Mouse (Mus musculus) cerebellum, postnatal 4 days (tissue): Measurements from ENCODE around the gene Olfr557.
A peak's percentile ranks its signal among the peaks of the same experiment; 100 is the strongest.

ENCODE experiments used
- DNase-seq, 2 experiments: peaks; one replicate each; pipeline ENCODE4 v3.0.0; 2022; ENCODE audit warnings: low spot score in 2 of 2, mixed read lengths in 1 of 2

The Olfr557 gene

DNA sequence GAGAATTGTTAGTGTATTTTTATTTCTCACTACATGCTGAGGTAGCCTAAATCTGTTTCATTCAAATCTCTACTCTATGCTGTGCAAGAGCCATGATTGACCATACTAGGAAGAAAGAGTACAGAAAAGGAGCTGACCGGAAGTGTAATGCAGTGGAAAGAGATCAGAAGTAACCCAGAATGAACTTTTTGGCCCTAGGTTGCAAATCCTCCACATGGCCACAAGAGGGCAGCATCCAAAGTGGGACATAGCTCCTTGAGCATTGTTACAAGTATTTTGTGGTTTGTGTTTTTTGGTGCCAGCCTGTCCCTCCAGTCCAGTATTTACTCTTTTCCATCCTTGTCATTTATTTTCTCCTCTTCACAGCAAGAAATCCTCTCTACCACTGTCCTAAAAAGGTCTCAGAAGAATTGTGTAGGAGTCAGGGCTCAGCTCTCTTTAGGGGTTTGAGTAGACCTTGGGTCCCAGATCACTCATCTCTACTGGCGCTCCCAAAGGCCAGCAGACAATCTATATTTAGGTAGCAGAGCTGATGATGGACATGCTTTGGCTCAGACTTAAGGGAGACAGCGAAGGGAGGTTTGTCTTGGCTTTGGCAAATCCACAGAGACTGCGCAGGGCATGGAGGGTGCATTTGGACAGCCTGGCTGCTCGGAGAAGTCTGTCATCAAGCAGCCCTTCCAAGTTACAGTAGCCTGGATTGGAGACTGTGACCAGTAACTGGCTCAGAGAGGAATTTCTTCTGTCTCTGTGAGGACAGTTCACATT is at the start of gene Olfr557:
Gene Olfr557 (plus strand): TSS at position 553 of the 768 bp plus-strand sequence.
- peak in 1 of 2 experiments; percentile 12 for DNase-seq

DNA sequence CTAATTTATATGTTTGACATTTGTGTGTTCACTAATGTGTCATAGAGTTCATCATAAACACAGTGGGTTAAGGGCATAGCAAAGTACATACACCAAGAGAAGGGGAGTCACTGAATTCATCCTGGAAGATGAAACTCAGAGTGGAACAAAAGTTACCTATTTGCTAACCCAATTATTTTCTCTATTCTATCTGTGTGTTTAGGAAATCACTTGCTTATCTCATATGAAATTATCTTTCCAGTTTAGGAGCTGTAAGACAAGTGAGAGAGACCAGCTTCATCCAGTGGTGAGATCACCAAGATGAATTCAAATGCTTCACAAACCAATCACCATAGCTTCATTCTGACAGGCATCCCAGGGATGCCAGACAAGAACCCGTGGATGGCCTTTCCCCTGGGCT is 37.2 kb upstream of the Olfr557 start, which contains the start of gene Olfr555:
Gene Olfr555 (plus strand): TSS at position 301 of the 400 bp plus-strand sequence.
- DNase-seq: no peak

DNA sequence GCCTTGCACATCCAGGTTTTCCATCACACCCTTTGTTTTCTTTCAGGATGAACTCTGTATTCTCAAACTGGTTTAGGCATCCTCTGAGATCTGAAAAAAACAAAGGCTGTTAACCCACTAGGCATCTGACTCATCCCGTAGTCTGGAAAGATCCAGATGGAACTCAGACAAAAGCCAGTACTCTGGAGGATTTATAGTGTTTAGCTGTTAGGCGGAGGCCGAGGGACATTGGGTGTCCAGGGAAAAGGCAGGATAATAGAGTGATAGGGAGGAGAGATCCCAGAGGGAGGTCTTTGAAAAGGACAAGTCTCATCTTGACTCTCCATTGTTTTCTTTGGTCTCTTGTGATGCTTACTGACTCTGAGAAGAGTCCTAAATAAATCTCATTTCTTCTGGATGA is 31.1 kb upstream of the Olfr557 start, which contains the start of gene Olfr556:
Gene Olfr556 (plus strand): TSS at position 301 of the 400 bp plus-strand sequence.
- no peak for DNase-seq

DNA sequence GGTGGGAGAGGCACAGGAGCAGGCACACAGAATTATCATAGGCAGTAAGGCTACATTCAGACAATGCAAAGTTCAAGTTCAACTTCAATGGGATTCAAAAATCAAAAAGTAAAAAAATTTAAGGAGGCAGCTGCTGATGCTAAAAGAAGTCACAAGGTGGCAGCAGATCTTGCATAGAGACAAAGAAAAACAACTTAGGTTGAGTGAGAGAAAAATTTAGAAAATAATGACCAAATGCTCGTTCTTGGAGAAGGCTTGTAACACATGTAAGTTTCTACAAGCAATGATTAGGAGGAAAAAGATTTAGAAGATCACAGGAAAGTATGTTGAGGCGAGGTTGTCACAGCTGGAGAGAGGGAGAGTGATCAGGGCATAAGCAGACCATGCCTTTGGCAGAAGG is 30.3 kb upstream of the Olfr557 start:
- DNase-seq: no peak

DNA sequence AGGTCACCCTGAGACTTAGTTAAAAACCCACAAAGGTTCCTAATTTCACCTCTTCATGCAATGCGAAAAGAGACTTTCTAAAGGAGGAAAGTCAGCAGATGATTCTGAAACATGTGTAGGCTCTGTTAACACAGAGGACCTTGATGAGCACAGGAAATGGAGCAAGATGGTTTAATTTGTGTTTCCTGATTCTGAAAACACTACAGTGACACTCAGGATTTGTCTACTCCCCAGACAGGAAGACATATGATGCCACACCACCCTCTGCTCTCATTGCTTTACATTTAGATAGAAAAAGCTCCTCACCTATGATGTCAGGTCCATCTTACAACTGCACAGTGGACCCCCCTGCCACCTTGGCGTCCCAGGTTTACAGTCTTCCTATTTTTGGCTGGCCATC is 19.5 kb upstream of the Olfr557 start:
- DNase-seq: no peak

DNA sequence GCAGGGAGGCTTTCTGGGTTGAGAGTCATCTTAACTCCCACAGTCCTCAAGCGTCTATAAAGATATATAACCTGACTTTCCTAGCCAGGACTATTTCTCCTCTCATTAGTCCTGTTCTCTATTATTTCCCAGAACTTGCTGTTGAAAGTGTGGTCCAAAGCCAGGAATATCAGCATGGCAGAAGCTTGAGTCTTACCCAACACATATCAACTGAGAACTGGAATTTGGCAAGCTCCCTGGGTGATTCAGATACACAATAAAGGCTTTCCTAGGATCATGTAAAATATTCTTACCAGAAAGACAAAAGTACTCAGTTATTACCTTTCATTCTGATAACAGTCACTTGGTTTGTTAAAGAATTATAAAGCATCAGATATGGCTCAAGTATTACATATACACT is 13.8 kb upstream of the Olfr557 start:
- no peak for DNase-seq

DNA sequence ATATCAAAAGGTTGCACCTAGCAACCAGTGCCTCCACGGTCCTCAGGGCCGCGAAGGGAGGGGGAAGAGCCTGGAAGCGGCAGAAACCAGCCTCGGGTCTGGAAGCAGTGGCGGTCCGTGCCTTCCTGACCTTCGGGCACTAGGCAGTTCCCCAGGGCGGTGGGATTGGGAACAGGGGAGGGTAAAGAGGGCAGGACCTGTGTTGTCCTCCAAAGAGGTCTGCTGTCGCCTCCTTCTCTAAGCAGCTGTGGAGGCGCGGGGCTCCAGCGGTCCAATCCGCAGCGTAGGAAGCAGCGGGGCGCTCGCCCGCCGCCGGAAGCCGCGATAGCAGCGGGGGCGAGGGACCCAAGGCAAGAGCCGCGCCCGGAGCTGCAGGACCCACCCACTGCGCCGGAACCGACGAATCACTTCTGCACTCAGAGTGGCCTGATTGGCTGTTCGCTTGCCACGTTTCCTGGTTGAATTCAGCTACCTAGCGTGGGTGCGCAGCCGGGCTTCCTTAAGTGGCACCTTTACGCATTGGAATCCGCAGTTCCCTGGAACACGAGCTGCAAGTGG is 8.7 kb upstream of the Olfr557 start, which contains the start of gene Trim68:
Gene Trim68 (minus strand): TSS at position 384 of the 558 bp plus-strand sequence.
- peak; percentile 61 to 74 for DNase-seq

DNA sequence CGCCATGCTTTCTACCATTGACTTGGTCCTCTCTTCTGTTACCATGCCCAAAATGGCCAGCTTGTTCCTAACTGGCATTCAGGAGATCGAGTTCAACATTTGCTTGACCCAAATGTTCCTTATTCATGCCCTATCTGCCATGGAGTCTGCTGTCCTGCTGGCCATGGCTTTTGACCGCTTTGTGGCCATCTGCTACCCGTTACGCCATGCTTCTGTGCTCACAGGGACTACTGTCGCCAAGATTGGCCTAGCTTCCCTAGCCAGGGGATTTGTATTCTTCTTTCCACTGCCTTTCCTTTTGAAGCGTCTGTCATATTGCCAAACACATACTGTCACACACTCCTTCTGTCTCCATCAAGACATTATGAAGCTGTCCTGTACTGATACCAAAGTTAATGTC is 2.8 kb downstream of the Olfr557 start:
- no peak for DNase-seq

DNA sequence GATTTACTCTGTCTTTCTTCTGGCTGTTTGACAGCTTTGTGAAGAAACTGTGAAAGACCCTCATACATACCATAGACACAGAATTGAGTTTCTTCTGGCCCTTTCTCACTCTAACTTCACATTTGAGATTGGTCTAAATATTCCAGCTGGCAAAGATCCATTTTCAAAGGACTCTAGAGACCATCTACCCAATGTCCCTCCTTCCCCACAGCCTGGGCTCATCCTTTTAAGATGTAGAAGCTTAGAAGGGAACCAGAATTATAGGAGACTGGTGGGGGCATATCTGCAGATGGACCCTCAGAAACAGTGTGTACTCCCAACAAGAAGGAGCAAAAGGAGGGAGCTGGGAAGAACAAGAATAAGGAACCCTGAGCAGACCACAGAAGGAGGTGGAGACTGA is 6.2 kb downstream of the Olfr557 start, which contains the start of gene Olfr558:
Gene Olfr558 (plus strand): TSS at position 301 of the 400 bp plus-strand sequence.
- no peak for DNase-seq

DNA sequence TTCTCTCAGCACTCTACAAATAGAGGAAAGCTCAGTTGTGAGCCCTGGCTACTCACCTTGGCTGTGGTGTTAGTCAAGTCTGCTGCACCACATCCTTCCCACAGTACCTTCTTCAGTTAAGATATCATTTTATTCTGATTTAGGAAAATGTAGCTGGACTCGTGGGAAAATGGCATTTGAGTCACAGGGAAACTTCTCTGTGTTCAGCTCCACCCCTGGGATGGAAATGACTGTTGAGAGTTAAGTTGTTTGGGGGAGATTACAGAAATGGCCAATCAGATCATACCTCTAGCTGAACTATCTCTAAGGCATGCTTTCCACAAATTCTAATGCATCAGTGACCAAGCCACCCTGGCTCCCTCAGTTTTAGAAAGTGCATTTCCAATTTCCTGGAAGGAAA is 23.3 kb downstream of the Olfr557 start, which contains the start of gene Olfr33:
Gene Olfr33 (minus strand): TSS at position 101 of the 400 bp plus-strand sequence.
- DNase-seq: no peak

DNA sequence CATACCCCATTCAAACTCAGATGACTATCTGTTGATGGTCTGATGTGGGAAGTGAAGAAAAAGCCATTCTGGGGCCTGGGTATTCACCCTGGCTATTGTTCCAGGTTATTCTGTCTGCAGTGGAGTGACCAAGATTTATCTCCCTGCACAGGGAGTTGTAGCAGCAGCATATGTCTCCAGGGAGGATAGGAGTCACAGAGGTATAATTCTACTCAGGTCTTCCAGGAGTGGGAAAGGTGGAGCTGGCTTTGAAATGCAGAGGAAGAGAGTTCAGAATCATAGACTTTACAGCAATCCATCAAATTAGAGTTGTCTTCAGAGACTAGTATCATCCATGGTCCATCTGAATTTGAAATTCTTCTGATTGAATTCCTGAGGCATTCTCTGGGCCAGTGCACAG is 31.7 kb downstream of the Olfr557 start, which contains the start of gene Olfr559:
Gene Olfr559 (minus strand): TSS at position 101 of the 400 bp plus-strand sequence.
- no peak for DNase-seq

DNA sequence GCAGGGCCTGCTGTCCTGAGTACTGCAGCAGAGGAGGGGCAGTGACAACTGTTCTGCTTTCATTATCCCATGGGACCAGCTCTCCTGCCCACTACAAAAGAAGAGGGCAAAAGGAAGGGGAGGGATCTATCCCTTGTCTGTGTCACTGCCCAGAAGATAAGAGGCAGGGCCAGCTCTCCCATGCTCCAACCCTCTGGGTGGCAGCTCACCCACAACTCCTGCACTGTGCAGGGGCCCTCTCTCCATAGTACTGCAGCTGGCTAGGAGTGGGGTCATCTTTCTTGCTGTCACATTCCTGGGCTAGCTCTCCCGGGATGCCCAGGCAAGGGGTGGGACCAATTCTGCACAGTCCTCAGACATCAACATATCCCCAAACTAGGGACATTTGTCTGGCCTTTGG is 38.1 kb downstream of the Olfr557 start:
- DNase-seq: no peak

DNA sequence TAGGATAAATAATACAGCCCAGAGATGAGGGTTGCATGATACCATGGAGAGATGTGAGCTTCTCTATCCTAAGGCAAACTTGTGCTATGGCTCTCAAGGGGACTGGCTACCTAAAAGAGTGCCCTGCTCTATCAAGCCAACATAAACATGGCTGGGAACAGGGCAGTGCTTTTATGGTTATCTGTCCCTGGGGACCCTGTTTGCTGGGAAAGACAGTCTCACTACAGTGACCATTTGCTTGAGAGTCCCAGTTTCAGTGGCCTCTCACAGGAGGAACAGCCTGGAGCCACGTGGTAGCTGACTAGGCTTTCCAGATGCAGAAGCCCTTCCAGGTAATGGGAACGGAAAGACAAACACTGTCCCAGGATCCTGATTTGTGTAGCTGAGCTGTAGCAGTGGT is 42.0 kb downstream of the Olfr557 start:
- no peak for DNase-seq
